Mouse (Mus musculus): ENCODE data around the gene Nob1.

DNA sequence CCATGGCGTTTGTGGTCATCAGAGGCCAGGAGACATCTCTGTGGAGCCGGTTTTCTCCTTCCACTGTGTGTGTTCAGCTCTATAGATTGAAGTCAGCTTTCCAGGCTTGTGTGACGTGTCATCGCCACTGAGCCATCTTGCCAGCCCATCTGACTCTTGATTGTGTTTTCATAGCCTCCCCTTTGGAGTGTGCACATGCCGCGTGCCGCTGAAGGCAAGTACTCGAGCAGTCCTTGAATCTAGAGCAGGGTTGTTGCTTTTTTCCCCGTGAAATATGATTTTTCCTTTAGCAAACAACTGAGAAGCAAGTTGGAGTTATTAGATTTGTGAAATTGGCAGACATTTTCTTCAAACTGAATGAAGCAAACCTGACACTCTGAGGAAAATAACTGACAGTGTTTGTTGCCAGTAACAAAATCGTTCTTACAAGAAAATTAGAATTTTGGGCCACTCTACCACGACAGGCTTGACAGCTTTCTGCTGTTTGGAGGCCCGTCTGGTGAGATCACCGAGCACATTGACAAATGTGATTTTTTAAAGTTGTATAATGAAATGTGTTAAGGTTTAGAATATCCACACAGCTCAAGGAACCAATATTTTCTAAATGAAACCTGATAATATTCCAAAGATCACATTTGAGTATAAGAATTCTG lies 26.7 kb upstream of the Nob1 start:
- no peak for TF ChIP-seq CTCF (IDR thresholded peaks at IDR 0.05; ENCODE audit: low read depth)
- TF ChIP-seq EP300 (IDR thresholded peaks at IDR 0.05; ENCODE audit: low read depth), result no peak
